Mouse (Mus musculus) MEL-GATA-1-ER (cell line): ENCODE results near the gene Gm10837.
A peak's percentile ranks its signal among the peaks of the same experiment; 100 is the strongest.
"Not testable (repeated sequence)": the region's sequence is repeated elsewhere in the genome, so short reads cannot be mapped to it uniquely, and the experiment has no call there.

ENCODE experiments used
- DNase-seq: peaks from one replicate; pipeline ENCODE4 v3.0.0-alpha.2; 2012; ENCODE audit warnings: low read depth; ENCODE audit errors: extremely low read depth

The Gm10837 gene

DNA sequence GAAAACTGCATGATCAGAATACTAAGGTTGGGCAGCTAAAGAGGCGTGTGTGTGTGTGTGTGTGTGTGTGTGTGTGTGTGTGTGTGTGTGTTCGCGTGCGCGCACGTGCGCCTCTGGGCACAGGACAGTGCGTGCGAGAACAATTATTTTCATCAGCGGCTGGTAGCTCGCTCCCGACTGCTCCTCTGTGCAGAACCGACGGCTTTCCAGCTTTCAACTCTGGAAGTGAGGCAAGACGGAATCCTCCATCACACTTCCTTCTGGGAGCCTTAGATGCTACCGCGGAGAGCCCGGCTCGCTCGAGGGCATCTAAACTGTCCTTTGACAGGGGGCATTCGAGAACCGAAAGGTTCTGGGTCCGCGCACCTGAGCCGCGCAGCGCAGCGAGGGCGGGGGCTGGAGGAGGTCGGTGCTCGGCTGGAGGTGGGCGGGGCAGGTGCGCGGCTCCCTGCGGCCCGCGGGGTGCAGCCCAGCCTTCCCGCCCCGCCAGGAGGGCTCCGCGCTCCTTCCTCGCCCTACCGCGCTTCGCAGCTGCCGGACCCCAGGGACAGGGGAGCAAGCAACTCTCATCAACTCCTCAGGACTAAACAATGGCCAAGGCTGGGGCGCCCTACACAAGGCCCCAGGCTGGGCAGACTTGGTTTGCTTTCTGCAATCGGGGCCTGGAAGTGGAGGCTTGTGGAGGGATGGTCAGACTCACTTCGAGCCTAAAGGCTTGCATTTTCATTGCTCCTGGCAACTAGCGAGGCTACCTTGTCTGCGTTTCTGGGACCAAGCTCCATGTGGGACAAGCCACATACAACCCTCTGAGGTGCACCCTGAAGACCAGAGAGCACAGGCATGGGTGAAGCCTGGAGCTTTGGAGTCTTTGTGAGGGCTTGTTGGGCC, at the start of gene Gm10837:
TSS of gene Gm10837 (plus strand) at position 146 of the 888 bp plus-strand sequence.
- no peak for DNase-seq

DNA sequence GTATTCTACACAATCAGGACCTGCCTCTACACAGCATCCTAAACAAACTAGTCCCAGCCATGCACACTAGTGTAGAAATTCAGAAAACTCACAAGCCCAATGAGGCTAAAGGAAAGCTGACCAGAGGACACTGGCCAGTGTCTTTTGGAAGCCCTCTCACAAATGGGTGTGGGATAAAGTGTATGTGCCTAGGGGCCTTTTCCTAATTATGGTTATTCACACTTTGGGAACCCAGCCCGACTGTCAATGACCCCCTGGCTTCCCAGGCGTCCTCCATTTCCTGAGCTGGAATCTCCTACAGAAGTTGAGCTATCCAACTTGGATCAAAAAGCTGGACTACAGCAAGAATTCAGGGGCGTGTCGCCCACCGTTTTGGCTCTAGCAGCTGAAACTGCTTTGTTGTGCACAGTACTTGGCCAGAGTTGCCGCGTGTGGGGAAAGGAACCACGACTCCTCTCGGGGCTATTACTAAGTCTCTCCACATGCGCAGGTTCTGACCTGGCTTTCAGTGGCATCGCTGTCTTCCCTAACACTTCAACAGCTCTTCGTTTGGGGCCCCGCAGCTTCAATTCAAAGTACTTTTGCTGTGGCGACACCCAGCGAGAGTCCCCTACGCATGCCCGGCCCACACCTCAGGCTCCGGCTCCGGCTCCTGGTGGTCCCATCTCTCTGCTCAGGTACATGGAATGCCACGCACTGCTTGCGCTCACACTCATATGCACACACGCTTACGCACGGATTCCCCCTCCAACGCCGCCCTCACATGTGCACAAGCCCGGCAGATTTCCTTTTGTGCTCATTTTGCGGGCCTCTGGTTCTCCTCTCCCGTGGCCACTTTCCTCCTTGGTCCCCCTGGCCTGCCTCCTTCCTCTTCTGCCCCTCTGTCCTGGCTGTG, 40.5 kb upstream of the Gm10837 start:
- no peak for DNase-seq

DNA sequence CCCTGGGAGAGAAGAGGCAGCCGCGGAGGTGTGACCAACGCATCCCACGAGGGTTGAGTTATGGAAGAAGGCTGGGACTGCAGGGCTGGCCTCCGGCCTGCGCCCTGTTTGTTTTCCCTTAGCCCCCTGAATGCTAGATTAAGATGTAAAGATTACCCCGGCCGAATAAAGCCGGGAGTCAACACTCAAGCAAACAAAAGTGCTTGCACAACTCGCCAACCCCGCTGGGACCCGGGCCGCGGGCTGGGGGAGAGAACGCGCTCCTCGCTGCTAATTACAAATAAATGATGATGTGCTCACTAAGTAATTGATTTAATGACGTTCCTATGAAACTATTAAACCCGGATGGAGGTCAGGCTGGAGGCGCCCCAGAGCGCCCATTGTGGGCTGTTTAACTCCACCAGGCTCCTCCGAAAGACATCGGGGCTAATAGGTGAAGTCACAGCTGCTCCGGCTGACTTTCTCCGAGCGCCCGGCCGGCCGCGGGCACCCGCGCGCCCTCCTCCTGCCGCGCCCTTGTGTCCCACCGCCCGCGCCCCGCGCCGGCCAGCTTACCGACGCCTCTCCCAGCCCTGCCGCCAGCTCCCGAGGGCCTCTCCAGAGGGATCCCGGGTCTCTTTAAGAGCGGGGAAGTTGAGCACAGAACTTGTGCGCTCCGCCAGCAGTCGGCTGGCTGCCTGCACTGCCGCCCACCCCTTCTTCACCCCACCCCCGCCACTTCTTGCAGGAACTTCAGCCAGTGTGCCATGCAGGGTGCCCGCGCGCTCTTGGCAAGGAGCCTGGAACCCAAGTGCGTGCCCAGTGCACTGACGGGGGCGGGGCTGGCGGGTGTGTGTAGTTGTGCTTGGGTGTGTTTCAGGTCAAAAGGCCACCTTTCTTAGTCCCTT, 39.6 kb upstream of the Gm10837 start, which contains the start of gene Gm5089:
TSS of gene Gm5089 (minus strand) at position 620 of the 887 bp plus-strand sequence.
- no peak for DNase-seq

DNA sequence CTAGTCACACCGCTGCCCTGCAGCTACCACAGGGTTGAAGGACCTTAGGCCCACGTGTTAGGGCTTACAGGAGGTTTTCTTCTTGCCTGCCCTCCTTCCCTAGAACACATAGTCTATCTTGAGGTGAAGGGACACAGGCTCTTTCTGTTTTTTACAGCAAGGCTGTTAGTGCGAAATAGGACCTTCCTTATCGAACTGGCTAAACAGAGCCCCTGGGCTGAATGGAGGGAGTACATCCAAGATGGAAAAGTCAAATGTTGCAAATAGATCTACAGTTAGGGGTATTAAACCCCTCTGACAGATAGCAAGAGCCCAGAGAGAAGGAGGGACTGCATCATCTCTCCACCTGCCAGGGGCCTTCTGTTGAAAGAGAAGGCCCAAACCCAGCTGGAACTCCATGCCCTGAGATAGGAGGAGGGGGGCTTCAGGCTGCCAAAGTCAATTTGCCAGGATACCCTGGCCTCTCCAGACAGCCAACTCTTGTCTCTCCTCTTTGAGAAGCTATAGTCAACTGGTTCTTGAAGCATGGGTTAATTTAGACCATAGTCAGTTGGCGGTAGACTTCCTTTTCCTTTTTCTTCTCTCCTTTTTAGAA, 38.7 kb upstream of the Gm10837 start:
- DNase-seq: no peak

DNA sequence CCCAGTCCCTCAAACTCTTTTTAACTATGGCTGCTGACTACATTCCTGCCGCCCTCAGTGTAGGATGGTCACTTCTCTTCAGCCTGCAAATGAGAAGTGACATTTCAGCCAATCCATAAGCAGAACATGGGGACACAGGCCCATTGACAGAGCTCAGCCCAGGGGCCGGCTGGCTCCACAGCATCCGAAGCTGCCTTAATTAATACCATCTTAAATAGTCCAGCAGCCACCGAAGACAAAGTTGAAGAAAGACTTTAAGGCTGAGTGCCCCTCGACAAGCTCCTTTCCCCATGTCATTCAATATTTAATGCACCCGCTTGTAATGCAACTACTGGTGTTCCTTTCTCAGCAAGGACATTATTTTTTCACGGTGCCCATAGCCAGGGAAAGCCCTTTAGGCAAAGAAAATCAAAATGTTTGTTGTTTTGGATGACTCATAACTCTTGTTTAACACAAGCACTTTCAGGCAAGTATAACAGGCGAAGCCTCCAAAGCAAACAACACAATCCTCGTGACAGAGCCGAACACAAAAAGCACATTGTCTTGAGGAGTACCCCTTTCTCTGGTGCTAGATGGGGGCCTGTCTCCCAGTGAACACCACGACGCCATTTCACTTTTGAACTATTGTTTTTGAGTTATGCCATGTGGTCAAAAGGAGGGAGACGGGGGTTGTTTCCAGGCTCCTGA, 37.5 kb upstream of the Gm10837 start:
- DNase-seq: no peak

DNA sequence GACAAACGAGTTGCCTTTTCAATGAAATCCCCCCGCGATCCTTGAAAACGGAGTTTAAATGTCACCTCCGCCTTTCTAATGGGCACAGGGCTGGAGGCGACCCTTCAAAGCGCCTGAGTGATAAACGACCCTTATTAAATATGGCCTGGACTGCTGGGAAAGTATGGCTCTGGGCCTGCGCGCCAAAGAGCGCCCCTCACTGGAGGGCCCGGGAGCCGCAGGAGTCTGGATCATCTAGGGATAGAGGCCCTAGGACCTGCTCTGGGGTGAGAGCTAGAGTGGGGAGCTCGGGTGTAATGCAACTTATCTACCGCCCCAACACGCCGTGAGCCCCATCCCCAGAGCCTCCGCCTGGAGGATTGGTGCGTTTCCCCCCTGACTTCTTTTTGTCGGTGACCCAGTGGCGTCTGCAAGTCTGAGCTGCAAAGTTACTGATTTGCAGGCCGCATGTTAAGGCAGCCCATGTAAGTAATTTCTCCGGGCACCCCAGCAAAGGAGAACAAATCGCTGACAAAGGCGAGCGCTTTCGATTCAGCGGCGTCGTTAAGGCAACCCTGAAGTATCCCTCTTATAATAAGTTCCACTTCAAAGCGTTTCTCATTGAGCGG, 36.9 kb upstream of the Gm10837 start:
- DNase-seq: no peak

DNA sequence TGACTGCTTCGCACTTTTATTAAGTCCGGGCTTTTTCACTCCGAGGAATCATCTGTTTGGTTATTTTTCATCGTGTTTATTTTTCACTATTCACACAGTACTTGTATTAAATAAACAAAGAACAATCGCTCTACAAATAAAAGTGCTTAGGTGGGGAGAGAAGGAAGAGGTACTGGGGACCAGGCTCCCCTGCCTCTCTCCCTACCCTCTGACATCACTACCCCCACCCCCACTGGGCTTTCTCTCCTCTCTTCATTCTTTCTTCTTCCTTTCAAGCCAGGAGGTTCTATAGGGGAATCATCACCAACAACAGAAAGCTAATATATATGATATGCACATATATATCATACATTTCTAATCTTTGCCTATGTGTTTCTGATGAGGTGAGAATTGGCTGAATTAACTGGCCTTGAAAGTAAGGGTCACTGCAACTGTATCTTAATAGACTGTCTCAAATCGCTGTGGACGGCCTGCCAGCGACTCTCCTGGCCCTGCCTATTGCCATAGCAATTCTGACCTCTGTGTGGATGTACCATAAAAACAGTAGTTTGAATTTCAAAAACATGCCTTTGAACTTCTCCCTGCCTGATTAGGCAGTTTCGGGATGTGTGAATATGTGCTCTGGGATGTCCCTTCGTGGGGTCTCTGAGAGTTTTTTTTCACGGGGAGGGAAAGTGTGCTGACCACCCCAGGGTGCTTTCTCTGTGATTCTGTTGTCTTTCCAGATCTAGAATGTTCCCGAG, 36.2 kb upstream of the Gm10837 start:
- DNase-seq: no peak

DNA sequence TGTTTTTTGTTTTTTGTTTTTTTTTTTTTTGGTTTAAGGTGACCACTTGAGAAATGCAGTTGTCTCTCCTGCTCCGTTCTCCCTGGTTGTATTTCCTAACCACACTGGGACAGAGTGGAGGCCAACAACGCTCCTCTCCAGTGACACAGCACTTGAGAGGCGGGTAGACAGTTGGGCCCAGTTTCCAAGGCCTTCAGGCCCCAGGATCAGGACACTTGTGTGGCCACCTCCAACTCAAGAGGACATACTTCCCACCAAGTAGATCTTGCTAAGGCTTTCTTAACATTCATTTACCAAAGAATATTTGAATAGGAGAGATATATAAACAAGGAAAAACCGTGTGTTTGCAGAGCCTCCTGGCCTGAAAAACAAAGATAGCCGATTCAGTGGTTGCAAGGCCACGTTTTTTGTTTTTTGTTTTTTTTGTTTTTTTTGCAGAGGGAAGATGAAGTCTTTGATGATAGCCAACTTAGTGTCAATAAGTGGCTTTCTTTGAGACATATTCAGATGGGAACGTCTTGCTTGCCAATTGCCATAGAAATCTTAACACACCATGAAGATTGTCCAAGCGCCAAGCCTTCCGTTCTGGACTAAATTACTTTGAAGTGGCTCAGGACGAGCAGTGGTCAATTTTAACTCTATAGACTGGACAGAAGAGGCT, 35.4 kb upstream of the Gm10837 start:
- no peak for DNase-seq

DNA sequence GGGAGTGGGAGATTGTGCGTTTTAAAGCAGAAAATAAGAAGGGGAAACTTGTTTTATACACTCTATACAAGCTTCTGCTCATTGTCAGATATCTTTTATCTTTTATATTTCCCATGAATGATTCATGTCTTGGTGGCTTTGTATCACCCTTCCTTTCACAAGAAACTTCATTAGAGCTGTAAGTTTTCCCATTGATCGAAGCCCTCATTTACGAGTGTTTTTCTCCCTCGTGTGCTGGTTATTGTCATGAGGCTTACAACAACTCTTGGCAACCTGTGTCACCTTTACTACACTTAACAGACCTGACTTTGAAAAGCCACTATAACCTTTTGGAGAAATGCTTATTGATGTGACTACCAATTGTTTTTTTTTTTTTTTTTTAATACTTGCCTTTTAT, 34.8 kb upstream of the Gm10837 start:
- no peak for DNase-seq

DNA sequence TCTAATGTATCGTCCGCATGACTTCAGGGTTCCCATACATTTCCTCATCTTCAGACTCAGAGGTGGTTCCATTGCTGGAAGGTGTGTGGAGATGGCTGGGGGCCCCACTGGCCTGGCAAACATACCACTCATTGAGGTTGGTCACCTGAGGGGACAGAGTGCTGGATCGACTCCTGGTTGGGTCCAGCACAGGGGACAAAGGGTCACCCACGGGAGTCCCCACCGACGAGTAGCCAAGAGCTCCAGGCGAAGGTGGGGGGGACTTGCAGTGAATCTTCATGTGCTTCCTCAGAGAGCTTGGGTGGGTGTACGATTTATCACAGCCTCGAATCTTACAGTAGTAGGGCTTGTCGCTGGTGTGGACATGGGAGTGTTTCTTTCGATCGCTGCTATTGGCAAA, 31.1 kb upstream of the Gm10837 start:
- DNase-seq: not testable (repeated sequence)

DNA sequence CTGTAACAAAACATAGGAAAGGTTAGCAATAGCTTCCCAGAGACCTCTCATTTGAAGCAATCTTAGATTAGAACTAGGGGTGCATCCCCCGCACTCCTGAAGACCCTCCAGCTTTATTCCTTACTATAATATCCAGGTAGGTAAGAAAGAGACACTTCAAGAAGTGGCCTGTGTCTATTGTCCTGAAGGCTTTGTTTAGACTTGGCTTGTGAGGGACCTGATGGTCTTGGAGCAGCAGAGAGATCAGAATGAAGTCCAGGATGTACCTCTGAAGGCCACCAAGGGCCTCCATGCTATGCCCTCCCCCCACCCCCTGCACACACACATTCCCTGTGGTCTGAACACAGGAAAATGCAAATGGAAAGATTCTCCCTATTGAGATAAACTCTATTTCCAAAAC, 30.6 kb upstream of the Gm10837 start:
- no peak for DNase-seq

DNA sequence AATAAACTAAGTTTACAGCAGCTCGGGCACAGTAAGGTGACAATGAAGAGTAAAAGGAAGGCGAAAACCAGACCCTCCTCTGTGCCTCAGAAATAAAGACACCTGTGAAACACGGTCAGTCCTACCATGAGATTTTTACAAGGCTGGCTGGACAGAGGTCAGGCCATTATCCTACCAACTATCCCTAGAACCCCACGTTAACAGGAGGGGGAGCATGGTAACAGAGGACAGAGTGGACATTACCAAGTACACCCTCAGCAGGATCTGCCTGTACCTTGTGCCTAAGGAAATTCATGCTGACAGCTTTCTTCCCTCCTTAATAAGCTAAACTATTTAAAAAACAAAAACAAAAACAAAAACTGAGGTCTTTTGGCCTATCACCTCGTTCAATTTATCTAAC, 30.2 kb upstream of the Gm10837 start:
- DNase-seq: no peak

DNA sequence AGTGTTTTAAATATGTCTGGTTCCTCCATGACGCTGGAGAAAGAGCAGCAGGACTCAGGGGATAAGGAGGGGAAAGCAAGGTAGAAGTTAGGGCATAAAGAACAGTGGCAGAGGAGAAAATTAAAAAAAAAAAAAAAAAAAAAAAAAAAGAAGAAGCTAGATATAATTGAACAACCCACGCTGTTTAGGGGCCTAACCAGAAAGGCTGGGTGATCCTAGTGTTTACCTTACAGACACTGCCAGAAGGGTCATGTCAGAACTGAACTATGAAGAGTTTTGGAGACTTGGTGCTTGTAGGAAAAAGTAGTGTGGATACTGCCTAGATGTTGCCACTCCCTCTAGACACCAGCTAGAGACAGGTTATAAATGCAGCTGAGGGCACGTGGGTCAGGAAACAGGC, 28.9 kb upstream of the Gm10837 start:
- peak; percentile 20 for DNase-seq

DNA sequence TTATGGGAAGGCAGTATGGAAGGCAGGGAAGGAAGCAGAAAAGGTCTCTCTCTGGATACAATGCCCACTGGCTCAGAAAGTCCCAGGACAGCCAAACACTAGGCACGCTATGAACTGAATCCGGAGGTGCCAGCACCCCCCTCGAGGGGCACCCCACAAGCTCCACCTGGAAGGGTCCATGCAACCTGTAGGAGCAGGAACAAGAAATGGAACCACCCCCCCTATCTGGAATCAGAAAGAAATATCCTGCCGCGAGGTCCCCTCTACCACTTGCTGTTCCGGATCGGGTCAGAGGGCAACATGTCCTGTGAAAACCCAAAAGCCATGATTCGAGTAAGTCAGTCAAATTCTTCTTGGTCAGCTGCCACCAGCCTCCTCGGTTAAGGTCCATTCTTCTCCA, 28.4 kb upstream of the Gm10837 start:
- DNase-seq: no peak

DNA sequence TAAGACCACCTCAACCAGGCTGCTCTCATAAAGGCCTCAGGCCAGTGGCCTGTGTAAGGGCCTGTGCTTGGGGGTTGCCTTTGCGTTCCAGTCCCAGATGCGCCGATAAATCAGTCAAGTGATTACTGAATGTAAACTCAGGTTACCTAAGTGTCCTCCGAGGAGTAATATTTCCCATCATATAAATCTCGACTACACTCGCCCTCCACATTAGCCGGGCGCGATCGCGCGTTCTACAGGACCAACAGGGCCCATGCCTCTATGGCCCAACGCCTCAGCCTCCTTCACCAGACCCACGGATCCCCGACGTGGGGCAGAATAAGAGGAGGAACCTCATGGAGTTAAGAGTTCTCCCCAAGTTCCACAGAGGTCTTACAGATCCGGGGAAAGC, 27.7 kb upstream of the Gm10837 start:
- peak; percentile 34 for DNase-seq

DNA sequence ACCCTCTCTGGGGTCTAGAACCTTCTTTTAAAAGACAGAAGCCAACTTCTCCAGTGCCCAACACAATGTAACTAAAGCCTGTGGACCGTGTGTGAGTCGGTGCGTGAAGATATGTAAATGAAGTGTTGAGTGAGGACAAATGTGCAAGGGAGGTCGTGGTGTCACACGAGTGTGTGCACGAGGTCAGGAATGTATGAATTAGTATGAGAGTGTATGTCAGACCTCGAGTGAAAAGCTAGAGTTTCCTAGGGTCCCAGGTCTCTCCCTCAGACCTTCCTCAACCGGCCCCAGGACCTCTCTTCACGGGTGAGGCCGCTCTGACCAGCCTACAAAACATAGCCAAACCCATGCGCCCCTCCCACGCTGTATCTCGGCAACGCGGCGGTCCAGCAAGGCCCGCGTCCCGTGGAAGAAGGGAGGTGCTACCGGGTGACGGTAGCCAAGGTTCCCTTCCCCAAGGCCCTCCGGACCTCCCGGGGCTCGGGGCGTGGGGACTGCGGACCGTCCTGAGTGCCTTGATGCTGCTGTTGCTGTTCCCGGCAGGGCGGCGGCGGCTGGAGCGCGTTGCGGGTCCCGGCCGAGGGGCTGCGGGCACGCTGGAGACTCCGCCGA, 27.2 kb upstream of the Gm10837 start:
- DNase-seq: no peak

DNA sequence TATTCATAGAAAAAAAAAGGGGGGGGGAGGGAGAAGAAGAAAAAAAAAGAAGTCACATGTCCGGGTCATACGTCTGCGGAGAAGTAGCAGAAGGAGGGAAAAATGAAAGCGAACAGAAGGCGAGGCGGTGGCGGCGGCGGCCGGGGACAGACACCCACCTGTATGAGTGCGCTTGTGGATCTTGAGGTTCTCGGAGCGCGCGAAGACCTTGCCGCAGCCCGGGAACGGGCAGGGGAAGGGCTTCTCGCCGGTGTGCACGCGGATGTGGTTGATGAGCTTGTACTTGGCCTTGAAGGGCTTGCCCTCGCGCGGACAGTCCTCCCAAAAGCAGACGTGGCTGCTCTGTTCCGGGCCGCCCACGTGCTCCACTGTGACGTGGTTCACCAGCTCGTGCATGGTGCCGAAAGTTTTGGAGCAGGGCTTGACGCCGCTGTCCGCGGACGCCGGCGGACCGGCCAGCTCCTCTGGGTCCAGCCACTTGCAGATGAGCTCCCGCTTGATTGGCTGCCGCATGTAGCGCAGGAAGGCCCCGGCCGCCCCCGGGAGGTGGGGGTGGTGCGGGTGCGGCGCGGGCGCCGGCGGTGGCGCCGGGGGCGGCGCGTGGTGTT, 26.5 kb upstream of the Gm10837 start:
- DNase-seq: peak; percentile 45

DNA sequence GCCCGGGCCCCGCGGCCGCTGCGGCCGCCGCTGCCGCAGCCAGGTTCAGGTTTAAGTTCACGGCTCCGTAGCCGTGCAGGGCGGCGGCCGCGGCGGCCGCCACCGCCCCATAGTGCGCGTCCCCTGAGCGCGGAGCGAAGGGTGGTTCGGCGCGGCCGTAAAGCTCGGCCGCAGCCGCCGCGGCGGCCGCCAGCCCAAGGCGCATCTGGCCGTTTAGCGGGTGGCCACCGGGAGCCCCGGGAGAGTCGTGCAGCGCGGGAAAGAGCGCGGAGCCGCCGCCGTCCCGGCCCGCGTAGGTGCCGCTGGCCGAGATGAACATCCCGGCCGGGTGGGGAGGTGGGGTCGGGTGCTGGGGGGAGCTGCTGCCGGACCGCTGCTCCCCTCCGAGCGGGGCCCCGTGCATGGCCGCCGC, 26.0 kb upstream of the Gm10837 start:
- DNase-seq: no peak
